Mouse (Mus musculus) lung, adult 18-20 months (tissue): ENCODE measurements at regions not wholly inside any gene's neighbourhood (a gene's known extent, or its start where the extent isn't known, plus 50 kb on each side); places are given as distances from the start of the nearest gene placed in this dataset.
A peak's percentile ranks its signal among the peaks of the same experiment; 100 is the strongest.

ENCODE experiments used
- DNase-seq, 2 experiments: peaks; one replicate each; pipeline ENCODE4 v3.0.0; 2022; ENCODE audit warnings: mixed read lengths in 2 of 2

DNA sequence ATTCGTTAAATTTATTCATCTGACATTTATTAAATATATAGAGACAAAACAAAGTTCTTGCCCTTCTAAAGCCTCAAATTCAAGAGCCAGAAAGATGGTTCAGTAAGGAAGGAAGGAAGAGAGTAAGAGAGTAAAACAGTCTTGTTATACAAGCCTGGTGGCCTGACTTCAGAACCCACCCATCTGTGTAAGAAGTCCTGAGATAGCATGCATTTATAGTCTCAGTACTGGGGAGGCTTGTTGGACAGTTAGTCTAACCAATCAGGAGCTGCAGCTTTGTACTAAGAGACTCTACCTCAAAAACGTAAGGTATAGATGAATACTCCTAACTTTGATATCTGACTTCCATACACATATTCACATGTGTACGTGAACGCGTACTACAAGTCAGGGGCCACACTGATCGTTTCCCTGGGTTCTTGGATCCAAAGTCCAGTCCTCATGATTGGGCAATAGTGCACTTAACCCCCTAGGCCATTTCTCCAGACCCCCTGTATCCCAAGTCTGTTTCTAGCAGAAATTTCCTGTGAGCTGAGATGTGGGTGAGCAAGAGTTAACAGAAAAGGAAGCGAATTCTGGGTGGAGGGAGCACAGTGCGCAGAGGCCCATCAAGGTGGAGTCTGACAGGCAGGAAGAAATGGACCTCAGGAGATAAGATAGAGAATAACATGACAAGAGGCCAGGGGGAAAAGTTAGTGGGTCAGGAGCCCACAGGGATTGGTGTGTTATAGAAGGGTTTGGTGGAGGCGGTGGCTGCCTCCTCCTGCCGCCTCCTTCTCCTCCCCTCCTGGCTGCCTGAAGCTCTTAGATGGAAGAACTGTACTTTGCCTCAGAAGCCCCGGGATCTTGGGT lies 187.0 kb downstream of the Kit start:
- no peak for DNase-seq

DNA sequence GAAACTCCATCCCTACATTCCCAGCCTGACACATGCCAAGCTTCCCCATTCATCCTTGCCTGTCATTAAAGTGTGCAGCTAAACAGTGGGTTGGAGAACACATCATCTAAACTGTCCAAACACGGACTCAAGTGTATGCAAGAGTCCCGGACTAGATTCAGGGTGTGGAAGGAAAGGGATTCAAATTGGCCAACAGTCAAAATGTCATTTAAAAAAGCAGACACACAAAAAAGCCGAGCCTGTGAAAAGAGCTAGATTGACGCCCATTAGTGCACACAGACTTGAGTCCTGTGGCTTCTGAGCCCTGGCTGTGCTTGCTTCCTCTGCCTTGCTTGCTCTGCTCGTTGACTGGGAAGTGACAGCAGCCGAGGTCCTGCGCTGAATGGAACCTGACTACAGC lies 181.5 kb downstream of the Kit start:
- no peak for DNase-seq

DNA sequence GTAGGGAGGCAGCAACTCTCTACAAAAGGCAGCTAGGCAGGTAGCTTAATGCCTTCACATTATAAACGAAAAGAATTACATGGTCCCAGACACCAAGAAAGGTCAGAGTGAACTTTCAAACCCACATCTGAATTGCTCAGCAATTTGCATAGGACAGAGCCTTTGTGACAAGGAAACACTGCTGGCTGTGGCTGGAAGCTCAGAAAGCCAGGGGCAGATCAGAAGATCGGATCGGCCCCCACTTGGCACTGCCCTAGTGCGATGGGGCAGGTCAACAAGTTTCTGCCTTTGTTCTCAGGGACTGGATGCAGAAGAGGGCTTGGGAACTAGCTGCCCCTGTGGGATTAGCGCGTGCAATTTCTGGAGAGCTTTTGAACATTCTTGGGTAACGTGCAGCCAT lies 179.6 kb downstream of the Kit start:
- no peak for DNase-seq

DNA sequence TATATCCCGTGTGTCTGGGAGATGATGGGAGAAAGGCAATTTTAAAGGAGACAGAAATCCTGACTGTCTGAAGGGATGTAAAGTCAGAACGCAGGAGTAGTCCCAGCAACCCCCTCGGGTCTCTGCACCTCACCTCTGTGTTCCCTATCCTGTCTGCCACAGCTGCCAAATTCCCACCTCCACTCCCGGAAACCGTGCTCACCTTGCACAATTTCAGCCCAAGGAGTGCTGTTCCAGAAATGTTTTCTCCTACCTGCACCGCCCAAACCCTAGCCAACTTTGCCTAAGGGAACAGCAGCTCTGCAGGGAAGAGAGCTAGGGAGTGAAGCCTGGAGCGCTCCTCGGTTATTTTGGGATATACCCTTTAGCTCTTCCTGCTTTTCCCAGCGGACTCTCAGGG lies 170.6 kb downstream of the Kit start:
- no peak for DNase-seq

DNA sequence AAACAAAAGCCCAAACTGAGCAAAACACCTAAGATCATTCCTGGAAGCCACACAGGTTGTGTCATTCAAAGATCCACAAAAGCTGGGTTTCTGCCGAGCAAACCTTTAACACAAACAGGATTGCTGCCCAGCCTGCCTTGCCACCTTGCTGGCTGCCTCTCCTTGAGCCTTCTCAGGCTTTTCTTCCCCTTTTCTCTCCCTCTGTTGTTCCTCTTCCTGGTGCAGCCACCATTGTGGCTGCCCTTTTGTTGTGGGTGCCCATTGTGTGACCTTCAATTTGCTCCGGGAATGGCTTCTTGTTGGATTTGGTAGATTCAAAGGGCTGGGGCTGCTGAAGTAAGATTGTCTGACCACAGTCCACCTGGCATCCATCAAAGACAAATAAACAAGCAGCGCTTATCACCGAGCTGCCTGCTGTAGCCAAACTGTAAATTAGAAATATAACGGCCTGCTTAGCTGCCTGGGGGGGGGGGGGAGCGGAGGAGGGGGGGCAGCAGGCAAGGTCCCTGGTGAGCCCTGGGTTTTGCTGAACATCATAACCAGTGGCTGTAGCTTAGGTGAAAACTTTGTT lies 169.8 kb downstream of the Kit start:
- no peak for DNase-seq

DNA sequence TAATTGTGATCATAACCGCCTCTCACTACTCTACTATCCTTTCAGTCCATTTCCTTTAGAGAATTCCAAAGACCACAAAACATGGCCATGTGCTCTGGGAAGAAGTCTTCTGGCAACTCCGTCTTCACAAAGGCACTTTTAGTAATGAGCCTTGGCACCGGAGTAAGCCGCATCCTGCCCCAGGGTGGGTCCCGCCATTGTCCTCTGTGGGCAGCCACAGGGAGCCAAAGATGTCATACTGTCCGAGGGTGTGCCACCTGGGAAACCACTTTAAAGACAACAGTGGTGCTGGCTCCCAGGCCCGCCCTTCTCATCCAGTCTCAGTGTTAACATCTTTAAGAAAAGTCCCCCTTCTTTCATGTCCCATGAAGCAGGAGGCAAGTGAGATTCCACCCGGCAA lies 164.6 kb downstream of the Kit start:
- DNase-seq = peak; percentile 32 to 57

DNA sequence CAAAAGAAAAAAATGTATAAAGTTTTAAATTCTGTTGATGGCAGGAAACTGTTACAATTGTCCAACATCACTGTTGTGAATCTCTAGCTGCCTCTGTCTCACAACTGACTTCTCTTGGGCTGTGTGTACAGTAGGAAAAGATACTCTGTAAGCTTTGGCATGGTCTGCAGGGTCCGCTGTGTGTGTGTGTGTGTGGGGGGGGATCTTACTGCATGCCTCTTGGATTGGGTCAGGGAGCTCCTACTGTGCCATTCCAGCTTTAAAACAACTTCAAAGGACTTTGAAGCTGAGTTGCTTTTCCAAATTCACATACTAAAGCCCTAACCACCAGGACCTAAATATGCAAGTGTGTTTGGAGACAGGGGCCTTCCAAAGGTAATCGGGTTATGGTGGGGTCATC lies 163.7 kb downstream of the Kit start:
- no peak for DNase-seq

DNA sequence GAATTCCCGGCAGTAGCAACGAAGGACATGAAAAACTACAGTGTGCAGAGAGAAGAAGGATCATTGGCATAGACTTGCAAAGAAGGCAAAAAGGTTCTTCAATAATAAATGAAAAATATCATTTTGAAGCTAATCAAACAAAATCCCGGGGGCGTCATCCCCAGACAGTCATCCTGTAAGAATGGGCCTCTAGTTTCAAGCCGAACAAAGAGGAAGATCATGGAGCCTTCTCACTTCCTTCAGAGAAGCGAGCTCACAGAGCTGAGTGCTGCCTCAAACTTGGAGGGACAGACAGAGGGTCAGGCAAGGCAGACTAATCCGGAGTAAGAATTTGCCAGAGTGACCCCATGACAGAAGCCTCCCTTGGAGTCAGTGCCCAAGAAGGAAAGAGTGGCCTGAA lies 163.0 kb downstream of the Kit start:
- DNase-seq = no peak

DNA sequence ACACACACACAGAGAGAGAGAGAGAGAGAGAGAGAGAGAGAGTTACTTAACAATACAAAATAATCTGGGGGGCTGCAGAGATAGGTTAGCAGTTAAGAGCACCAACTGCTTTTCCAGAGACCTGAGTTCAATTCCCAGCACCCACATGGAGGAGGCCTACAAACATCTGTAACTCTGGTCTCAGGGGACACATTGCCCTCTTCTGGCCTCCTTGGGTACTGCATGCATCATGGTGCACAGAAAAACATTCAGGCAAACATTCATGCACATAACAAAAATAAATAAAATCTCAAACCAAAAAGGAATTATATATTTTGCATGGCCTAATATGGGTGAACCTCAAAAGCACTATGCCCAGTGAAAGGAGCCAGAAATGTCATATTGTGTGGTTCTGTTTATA lies 161.6 kb downstream of the Kit start:
- no peak for DNase-seq

DNA sequence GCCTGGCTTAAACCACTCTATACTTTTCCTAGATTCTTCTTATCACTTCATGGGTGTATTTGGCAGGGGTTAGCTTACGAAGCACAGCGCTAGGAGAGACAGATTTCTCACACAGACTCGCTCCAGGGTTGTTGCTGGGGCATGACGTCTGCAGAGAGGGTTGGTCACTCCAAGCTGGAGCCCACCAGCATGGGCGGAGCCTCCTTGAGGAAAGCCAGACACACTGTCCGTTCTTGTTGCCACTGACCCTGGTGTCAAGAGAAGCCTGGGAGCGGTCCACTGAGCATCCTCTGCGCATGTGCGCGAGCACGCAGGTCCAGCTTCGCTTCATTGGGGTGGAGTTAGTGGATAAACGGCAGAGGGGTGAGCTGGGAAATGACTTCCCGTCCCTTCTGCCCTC lies 159.8 kb downstream of the Kit start:
- DNase-seq = no peak

DNA sequence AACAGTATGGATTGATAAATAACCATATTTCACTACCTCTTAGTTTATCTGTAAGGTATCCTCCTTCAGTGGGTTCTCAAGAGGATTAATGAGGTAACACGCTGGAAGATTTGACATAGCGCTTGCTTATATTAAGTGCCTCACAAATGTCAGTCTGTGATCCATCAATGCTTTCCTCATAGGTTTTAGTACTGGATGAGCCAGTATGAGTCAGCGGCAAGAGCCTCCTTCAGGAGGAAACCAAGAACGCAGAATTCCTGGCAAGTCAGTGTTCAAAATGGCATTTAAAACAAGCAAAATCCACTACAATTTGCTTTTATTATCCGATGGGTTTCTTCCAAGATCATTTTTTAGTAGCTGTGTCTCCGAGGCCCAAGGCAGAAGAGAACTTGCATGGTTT lies 159.3 kb downstream of the Kit start:
- no peak for DNase-seq

DNA sequence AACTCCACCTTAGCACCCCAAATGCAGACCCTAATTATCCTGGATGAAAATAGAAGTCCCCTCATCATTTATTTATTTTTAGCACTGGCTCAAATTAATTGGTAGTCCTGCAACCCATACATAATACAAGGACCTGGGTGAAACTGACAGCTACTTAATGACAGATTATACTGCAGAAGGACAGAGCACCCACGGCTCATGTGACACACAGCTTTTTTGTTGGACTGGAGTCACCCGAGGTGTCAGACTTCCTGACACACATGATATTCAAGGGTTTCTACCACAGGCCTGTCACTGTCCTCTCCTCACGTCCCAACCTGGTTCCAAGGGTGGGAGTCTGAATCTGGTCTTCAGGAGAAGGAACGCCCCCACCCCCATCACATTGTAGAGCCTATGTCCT lies 156.5 kb downstream of the Kit start:
- DNase-seq = no peak

DNA sequence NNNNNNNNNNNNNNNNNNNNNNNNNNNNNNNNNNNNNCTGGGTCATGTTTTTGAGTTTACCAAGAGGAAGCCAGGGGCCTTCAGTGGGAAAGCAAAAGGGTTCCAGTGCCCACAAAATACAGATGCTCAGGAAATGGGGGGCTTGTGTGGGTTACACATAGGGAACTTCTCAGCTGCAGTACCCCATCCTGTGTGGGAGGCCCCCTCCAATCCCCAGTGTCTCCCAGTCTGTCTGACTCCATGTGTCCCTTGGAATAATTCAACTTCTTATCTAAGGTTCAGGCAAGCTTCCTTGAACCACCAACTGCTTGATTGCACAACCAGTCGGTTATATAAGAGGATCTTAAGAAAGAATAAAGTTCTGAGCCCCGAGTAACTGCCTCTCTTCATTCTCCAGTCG lies 156.0 kb downstream of the Kit start:
- no peak for DNase-seq

DNA sequence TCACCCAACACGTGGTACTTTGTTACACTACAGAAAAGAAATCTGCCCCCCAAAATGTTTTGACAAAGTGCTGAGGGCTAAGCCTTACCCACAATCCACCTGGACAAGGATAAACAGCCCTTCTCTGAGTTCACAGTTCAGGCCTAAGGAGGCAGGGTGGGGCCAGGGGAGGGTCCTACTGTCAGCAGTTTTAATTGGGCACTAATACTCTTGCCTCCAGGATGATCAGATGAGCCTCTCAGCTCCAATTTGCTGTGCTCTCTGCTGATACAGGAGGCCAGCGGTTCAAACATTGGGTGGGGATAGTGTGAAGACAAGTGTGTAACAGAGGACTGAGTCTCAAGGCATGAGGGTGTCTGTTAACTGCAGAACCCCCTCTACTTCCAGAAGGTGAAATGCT lies 146.6 kb downstream of the Kit start:
- DNase-seq = no peak

DNA sequence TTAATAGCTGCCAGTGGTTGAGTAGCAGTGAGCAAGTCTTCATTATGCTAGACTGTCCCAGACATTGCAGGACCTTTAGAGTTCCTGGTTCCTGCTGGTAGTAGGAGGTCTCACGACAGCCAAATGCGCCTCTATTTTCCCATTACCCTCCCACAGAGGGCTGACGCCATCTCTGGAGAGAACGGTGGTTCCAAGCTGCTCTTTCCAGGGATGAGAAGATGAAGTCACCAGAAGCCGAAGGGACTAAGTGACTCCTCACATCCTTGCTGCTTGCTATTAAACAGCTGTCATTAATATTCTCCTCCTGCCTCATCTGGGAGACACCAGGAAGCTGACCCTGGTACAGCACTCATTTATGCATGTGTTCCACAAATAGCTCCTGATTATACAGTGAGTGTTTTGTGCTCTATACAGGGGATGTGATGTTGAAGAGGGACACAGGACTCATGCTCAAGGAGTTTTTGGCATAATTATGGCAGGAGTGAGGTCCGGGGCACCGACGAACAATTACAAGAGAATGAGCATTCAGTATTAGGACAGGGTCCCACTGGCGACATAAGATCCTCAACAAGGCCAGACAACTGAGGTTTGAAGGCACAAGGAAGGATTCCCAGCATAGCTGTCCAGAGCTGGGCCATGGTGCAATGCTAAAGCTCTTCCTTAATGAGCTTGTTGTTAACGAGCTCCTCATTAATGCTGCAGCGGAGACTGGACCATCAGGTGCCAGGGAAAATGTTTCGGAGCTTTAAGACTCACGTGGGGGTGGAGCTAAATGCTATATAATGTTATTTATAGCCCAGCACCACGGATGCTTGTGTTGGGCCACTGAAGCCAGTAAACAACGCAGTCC lies 145.6 kb downstream of the Kit start:
- no peak for DNase-seq

DNA sequence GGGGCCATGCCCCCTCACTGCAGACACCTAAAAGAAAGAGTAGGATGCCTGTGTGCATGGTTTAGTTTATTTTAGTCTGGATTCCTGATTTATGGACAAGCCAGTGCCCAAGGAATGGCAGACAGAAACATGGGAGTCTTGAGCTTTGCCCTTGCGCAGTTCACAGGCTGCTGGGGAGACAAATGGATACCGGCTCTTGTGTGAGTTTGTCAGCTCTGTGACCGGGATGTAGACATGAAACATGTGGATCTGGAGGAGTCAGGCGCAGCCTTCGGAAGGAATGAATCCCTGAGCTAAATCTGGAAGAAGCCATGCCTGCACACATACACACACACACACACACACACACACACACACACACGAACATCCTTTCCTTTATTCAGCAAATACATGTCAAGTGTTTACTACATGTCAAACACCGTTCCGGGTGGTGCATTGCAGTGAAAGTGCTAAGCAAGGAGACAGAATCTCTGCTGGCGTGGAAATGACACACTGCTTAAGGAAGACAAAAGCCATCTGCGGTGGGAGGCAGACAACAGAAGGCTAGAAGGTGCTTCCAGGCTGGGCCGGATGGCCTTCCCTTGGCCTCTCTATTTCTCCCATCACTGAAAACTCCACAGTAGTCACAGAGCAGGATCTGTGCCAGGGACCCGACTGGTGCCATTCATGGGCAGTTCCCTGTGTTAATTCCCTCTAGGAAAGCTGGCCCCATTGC lies 144.0 kb downstream of the Kit start:
- DNase-seq = no peak
